Mouse (Mus musculus): ENCODE measurements around the gene Epb41l5.
A peak's percentile ranks its signal among the peaks of the same experiment; 100 is the strongest.

Epb41l5 gene

GRCm38 (mm10) chr1:119648205-119649111 is at the start of gene Epb41l5:
Gene Epb41l5, minus strand, starts transcription at chr1:119649000.
- DNase-seq (ENCODE audit: low spot score in 2 of 2): peak; percentile 40 to 42

GRCm38 (mm10) chr1:119696860-119697259 is 48.1 kb upstream of the Epb41l5 start:
- DNase-seq (ENCODE audit: low spot score in 2 of 2): no peak

GRCm38 (mm10) chr1:119685773-119686558 is 37.2 kb upstream of the Epb41l5 start:
- no peak for DNase-seq (ENCODE audit: low spot score in 2 of 2)

- no peak for DNase-seq (ENCODE audit: low spot score in 2 of 2)
Observed at GRCm38 (mm10) chr1:119681663-119682213, 32.9 kb upstream of the Epb41l5 start.

- no peak for DNase-seq (ENCODE audit: low spot score in 2 of 2)
Observed at GRCm38 (mm10) chr1:119674984-119675383, 26.2 kb upstream of the Epb41l5 start.

- no peak for DNase-seq (ENCODE audit: low spot score in 2 of 2)
Observed at GRCm38 (mm10) chr1:119666904-119667303, 18.1 kb upstream of the Epb41l5 start.

- no peak for DNase-seq (ENCODE audit: low spot score in 2 of 2)
Observed at GRCm38 (mm10) chr1:119654307-119654706, 5.5 kb upstream of the Epb41l5 start.

GRCm38 (mm10) chr1:119650386-119650785 is 1.6 kb upstream of the Epb41l5 start:
- no peak for DNase-seq (ENCODE audit: low spot score in 2 of 2)

- no peak for DNase-seq (ENCODE audit: low spot score in 2 of 2)
Observed at GRCm38 (mm10) chr1:119649627-119650026, 827 bp upstream of the Epb41l5 start.

GRCm38 (mm10) chr1:119646356-119646755 is 2.4 kb downstream of the Epb41l5 start:
- no peak for DNase-seq (ENCODE audit: low spot score in 2 of 2)

- DNase-seq (ENCODE audit: low spot score in 2 of 2): no peak
Observed at GRCm38 (mm10) chr1:119642367-119642766, 6.4 kb downstream of the Epb41l5 start.

GRCm38 (mm10) chr1:119641090-119641812 is 7.5 kb downstream of the Epb41l5 start:
- no peak for DNase-seq (ENCODE audit: low spot score in 2 of 2)

- no peak for DNase-seq (ENCODE audit: low spot score in 2 of 2)
Observed at GRCm38 (mm10) chr1:119640006-119640405, 8.8 kb downstream of the Epb41l5 start.

GRCm38 (mm10) chr1:119637188-119638023 is 11.4 kb downstream of the Epb41l5 start:
- no peak for DNase-seq (ENCODE audit: low spot score in 2 of 2)

GRCm38 (mm10) chr1:119634746-119635145 is 14.1 kb downstream of the Epb41l5 start:
- no peak for DNase-seq (ENCODE audit: low spot score in 2 of 2)

GRCm38 (mm10) chr1:119630428-119630827 is 18.4 kb downstream of the Epb41l5 start:
- no peak for DNase-seq (ENCODE audit: low spot score in 2 of 2)

- DNase-seq (ENCODE audit: low spot score in 2 of 2): no peak
Observed at GRCm38 (mm10) chr1:119626837-119627236, 22.0 kb downstream of the Epb41l5 start.

GRCm38 (mm10) chr1:119624444-119624843 is 24.4 kb downstream of the Epb41l5 start:
- no peak for DNase-seq (ENCODE audit: low spot score in 2 of 2)

GRCm38 (mm10) chr1:119605396-119605795 is 43.4 kb downstream of the Epb41l5 start:
- DNase-seq (ENCODE audit: low spot score in 2 of 2): peak; percentile 17 to 58

- DNase-seq (ENCODE audit: low spot score in 2 of 2): no peak
Observed at GRCm38 (mm10) chr1:119602448-119602847, 46.4 kb downstream of the Epb41l5 start.

GRCm38 (mm10) chr1:119598855-119599254 is 49.9 kb downstream of the Epb41l5 start:
- DNase-seq (ENCODE audit: low spot score in 2 of 2): no peak
